Mouse (Mus musculus) lung, postnatal 36 days (tissue): ENCODE data around the gene Fam71e2.
"Not testable (repeated sequence)": the region's sequence is repeated elsewhere in the genome, so short reads cannot be mapped to it uniquely, and the experiment has no call there.

Experiments used
- DNase-seq: peaks from one replicate; pipeline ENCODE4 v3.0.0; 2022; ENCODE audit warnings: mixed read lengths

The Fam71e2 gene

DNA sequence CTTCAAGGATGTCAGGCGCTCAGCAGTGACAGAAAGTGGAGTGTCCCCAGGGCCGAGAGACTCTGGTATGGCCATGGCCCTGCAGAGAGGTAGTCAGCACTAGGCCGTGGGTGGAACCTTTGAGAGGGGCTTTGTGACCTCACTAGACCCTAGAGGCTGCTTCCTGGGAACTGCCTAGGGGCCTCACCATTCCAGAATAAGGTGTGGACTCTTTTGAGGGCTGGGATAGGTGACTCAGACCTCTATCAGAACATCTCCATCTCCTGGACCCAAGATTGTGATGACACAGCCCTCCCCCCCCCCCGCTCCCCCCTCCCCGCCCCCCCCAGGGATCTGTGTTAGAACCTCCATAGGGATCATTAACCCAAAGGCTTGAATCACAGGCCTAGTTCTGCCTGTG, at the start of gene Fam71e2:
Fam71e2 (minus strand) TSS at position 101 of the 400 bp plus-strand sequence.
- DNase-seq, result no peak

DNA sequence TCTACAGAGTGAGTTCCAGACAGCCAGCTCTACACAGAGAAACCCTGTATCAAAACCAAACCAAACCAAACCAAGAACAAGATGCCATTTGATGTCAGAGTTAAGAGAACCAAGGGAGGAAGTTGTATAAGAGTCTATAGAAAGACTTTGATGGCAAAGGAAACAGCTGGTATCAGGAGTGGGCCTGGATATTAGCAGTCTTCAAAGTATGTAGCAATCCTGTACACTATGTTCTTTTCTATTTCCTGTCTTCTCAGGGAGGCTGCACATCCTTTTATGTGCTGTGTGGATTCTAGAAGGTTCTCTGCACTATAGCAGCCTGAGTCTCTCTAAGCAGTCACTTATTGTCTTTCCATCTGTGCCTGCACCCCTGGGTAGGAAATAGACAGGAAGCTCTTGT, 45.5 kb upstream of the Fam71e2 start:
- no peak for DNase-seq

DNA sequence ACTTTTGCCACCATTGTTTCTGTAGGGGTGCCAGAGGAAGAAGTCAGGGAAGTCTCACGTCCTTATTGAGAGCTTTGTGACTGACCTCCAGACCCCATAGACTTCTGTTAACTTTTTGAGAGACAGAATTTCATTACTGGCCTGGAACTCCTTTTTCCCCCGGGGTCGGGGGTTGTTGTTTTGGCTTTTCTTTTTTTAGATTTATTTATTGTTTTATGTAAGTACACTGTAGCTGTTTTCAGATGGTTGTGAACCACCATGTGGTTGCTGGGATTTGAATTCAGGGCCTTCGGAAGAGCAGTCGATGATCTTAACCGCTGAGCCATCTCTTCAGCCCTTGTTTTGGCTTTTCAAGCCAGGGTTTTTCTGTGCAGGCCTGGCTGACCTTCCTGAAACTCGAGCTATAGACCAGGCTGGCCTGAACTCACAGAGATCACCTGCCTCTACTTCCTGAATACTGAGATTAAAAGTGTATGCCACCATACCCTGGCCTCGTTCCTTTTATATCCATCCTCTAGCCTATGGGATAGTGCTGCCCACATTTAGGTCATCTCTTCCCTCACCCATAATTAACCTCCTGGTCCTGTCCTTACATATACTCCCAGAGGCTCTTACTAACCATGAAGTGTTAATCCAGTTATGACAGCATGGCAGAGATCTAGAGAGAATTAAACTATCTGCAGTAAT, 42.1 kb upstream of the Fam71e2 start:
- no peak for DNase-seq

DNA sequence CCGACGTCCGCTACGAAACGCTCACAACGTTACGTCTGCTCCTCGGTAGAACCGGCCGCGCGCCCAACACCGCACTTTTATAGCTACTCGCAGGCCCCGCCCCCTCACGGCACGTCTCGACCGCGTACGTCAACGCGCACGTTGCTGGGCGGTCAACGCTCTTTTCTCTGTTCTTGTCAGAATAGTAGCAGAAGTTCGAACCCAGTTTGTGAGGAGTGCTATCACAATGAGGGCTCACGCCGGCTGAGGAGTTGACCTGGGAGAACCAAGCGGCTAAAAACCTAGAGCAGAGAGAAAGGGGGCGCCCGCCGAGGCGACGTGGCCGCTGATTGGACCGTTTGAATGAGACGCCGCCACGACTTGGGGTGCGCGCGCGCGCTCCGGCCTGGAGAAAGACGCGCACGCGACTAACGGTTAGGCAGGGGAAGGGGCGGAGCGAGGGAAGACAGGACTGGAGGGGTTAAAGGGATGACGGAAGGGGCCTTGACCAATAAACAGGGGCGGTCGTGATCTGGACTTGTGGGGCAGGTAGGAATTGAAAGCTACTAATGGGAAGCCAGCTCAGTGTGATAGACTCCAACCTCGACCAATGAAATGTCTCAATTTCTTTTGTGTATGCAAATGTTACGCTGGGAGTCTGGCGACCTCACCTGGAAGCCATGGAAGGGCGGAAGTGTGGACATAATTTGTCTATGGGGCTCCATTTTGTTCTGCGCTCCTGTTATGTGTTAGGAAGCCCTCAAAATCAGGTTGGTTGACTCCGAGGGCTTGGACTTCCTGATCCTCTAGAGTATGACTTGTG, 41.4 kb upstream of the Fam71e2 start, which contains the start of gene Ube2s:
Ube2s (minus strand) TSS at position 288 of the 802 bp plus-strand sequence.
- peak; percentile 99 for DNase-seq

DNA sequence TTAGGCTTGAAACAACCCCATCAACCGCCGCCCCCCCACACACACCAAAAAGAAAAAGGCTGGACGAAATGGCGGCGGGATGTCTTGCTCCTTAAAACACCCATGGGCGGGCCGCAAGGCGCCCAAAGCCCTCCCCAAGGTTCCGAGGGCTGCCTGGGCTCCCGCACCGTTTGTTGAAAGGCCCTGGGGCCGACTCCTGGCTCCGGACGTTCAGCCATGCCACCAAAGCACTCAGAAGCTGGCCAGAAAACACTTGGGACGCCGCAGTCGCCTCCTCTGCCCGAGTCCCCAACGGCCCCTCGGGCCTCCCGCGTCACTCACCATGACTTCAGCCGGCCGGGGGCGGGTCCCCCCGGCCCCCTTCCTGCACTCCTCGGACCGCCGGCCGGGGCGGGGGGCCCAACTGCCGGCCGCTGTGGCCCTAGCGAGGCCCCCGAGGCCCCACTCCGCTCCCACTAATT, 40.8 kb upstream of the Fam71e2 start:
- peak; percentile 21 for DNase-seq

DNA sequence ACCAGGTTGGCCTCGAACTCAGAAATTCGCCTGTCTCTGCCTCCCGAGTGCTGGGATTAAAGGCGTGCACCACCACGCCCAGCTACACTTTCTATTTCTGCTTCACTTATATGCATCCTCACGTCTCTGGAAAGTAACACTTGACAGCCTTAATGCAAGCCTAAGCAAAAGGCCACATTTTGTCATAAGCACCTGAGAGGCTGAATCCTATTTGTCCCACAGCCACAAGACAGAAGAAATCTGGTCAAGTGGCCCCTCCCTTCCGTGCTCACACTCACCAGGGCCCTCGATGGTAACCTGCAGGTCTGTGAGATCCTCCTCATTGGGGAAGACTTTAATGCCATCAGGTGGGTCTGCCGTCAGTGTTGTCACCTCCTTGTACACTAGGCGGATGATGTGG, 40.0 kb upstream of the Fam71e2 start:
- DNase-seq, result not testable (repeated sequence)

DNA sequence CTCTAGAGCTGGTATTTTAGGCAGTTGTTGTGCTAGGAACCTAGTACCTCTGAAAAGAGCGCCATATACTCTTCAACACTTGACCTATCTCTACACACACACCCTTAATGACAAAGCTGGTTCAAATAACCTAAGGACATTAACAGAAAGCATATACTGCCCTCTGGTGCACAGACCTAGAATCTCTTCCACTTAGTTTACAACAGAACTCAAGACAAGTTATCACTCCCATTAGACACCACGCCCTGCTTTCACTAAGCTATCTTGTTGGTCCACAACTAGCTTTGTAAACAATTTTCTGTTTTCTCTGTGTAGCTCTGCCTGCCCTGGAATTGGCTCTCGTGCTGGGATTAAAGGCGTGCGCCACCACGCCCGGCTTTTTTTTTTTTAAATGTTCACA, 35.6 kb upstream of the Fam71e2 start:
- peak; percentile 84 for DNase-seq

DNA sequence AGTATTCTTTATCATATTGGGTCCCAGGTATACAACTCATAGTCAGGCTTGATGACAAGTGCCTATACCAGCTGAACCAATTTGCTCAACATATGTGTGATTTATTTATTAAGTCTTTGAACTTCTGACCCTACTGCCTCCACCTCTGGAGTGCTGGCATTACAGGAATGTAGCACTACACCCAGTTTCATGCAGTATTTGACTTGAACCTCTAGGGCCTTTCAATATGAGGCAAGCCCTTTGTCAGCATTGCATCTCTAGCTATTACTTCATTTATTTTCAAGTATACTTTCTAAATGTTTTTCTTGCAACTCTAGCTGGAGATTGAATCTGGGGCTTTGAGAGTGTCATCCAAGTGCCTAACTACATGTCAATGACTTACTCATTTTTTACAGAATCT, 31.1 kb upstream of the Fam71e2 start:
- no peak for DNase-seq

DNA sequence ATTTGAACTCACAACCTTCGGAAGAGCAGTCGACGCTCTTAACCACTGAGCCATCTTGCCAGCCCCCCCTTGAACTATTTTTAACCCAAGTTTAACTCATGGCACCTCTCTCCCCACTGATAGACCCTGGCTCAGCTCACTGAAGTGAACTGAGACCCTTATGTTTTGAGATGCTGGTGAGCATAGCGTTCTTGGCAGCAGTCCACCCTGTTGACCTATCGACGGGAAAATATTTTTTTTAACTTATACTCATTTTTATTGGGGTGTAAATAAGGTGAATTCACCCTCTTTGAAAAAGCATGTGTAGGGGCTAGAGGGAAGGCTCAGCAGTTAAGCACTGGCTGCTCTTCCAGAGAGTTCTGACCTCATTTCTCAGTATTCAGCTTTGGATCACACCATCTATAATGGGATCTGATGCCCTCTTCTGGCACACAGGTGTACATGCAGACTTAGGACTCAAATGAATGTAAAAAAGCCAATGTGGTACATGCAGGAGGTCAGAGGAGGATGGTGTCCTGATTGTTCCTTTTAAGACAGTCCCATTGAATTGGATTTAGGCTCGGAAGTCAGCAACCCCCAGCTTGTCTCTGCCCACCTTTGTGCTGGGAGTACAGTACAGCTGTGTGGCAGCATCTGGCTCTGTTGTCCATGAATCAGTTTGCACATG, 24.8 kb upstream of the Fam71e2 start:
- DNase-seq, result peak; percentile 61

DNA sequence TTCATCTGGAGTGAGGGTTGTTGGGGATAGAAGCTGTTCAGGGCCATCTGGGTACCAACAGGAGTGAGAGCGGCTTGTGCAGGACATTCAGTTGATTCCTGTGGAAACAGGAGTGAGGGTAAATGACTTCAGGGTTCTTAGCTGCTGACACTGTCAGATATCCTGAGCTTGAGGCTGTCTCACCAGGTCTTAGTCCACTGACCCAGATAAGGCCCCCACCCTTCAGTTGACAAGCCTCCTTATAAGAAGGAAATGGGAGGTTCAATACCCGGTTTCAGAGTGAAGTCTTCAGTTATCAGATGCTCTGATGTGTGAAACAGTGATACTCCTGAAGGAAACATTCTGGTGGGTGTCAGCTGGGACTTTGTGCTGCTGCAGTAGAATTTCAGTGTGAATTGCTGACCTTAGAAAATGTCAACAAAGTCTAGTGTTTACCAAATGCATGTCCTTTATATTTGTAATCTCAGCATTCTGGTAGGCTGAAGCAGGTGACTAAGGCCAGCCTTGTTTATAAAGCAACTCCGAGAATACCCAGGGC, 23.6 kb upstream of the Fam71e2 start:
- no peak for DNase-seq

DNA sequence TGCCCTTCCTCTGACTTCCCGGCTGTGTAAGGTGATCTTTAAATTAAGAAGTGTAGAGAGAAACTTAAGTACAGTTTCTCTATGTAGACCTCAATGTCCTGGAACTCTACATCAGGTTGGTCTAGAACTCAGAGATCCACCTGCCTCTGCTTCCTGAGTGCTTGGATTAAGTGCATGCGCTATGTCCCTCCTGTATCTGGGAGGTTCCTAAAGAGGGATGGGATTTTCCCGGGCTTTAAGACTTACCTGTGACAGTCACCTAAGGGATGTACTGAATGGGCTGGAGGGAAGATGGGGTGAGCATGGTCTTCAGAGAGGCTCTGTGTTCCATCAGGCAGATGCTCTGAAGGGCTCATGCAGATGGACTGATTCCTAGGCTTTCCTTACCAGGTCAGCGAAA, 22.6 kb upstream of the Fam71e2 start:
- DNase-seq, result no peak

DNA sequence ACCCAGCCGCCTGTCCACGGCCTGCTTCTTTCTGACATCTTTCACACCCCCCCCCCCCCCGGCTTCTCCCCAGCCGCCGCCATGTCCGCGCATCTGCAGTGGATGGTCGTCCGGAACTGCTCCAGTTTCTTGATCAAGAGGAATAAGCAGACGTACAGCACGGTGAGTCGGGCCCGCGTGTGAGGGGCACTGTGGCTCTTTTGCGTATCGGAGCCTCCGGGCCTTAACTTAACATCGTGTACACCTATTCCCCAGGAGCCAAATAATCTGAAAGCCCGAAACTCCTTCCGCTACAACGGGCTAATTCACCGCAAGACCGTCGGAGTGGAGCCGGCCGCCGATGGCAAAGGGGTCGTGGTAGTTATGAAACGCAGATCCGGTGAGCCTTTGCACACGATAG, 22.1 kb upstream of the Fam71e2 start:
- DNase-seq, result not testable (repeated sequence)

DNA sequence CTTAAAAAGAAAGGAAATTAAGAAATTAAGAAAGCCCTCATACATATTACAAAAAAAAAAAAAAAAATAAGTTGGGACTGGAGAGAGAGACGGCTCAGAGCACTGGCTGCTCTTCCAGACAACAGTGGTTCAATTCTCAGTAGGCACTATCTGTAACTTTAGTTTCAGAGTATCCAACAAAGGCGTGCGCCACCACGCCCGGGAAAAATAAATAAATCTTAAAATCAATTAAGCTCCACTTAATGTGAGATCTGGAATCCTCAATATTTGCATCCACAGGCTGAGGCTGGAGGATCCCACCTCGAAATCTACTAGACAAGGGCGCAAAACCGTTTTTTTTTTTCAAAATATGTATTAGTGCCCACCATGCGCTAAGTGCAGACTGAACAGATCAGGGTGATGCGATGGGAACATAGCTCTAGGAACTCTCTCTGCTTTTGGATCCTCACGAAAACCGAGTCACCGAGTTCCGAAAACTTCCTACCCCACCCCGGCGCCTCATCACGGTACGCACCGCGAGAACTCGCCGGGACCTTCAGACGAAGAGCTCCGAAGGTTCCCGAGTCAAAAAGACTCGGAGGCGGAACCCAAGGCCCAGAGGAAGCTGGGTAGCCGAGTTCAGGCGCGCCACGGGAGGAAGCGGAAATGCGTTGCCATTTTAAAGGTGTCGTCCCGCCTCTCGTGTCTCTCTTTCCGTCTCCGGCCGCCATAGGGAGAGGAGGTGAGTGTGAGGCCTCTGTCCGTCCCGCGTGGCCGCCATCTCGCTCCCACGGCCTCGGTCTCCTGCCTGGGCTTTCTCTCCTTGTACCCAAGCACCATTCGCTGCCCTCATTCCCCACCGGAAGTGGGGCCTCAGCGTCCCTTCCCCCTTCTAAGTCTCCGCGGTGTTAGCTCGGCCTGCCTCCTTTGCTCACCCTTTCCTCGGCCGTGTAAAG, 21.4 kb upstream of the Fam71e2 start, which contains the start of gene Rpl28:
Rpl28 (plus strand) TSS at position 597 of the 935 bp plus-strand sequence.
- peak; percentile 97 for DNase-seq

DNA sequence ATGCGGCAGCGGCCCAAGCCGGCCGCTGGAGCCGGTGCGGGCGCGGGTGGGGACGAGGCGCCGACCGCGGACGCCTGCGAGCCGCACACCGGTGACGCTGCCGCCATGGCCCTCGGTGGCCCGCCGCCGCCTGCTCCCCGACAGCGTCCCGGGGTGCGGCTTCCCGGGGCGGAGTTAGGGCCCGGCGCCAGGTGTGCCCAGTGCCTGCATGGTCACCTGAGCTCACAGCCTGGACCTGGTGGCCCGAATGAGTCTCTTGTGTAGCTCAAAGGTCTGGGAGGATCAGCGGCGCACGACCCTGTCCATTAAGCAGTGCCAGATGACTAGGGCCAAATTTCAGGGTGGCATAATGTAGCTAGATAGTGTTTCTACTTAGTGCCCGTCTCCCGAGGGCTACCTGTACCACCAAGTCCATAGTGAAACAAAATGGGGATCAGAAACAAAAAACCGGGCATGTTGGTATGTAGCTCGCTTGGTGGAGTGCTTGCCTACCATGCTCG, 18.4 kb upstream of the Fam71e2 start, which contains the start of gene Tmem238:
Tmem238 (minus strand) TSS at position 221 of the 500 bp plus-strand sequence.
- peak; percentile 84 for DNase-seq

DNA sequence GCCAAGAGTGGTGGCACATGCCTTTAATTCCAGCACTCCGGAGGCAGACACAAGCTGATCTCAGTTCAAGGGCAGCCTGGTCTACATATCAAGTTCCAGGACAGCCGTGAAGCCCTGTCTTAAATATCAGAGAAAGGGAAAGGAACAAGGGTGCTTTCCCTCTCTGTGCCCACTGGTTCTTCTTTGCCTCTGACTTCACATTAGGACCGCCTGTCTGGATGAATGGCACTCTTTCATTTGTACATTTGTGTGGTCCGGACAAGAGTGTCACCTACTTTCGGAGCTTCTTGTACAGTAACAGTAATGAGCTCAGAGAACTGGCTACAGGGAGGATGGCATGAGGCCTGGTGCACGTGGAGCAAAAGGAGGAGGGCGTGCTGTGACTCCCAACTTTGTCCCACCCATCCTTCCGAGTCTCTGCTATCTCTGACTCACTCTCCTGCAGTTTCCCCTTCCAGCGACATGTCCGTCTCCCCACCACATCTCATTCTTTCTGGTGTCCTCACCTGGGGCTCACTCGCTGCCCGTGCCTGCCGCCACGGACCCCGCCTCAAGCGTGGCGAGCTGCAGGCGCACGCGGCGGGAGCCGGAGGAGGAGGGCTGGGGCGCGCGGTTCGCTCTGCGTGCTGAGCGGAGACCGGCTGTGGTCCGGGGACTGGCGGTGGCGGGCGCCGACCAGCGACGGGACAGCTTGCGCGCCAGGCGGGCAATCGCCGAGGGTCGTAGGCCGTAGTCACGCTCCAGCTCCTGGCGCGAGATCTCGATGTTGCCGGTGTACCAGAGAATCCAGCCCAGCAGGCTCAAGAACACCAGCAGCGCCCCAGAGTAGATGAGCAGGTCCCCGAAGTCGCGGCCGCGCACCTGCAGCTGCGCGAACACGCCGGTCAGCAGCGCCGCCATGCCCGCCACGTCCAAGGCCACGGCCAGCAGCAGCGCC, 17.7 kb upstream of the Fam71e2 start:
- DNase-seq, result peak; percentile 59

DNA sequence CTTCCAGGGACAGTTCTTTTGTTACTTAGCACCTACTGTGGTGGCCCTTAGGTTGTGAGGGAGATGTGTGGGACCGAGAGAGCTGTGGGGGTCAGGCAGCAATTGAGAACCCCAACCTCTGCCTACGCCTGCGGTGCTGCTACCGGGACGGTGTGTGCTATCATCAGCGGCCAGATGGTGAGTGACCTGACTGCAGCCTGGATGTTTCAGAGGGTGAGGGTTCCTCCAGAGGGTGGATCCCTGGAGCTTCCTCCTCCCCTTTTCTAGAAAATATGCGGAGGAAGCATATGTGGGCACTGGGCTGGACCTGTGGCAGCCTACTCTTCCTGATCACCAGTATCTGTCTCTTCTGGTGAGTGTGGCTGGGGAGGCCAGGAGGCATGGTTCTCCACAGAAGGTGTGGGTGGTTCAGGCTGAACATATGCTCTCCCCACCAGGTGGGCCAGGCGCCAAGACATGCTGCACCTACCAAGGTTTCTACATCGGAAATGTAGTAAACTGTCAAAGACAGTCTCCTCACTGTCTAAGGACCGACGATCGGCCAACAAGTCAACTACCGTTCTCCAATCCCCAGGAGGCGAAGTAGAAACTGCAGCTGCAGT, 12.7 kb upstream of the Fam71e2 start:
- no peak for DNase-seq

DNA sequence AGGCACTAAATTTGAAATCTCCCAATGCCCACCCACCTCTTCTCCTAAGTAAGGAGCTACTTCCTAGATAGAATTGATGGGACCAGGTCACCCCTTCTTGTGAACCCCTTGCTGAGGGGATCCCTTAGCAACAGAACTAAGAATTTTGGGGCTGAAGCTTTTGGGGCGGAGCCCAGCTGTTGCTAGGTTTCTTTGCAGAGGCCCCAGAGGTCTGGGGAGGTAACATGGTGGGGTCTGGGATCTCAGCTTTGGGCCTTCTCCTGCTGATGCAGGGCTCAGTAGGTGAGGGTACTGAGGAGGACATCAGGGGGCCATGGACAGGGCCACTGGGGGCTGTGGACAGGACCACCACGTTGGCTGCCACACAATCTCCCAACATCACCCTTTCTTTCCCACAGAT, 11.7 kb upstream of the Fam71e2 start, which contains the start of the genes Il11 and Tmem190:
Il11 (minus strand) TSS at position 101 of the 400 bp plus-strand sequence.
Tmem190 (plus strand) TSS at position 179 of the 400 bp plus-strand sequence.
- DNase-seq, result no peak

DNA sequence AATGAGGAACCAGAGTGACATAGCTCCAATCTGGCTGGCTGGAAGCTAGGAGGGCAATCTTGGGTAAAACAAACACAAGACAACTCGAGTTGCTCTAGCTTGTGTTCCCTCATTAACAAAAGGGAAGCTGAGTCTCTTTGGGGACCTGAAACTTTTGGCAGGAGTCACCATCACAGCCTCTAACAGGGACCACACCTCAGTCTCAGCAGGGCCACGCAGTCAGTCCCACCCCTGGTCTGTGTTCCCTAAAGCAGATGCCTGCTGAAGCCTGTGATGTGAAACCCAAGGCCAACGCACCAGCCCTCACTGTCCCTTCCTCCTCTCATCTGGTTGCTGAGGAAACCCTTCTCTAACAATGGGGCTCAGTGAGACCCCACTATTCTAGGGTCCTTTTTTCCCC, 11.0 kb upstream of the Fam71e2 start:
- DNase-seq, result no peak

DNA sequence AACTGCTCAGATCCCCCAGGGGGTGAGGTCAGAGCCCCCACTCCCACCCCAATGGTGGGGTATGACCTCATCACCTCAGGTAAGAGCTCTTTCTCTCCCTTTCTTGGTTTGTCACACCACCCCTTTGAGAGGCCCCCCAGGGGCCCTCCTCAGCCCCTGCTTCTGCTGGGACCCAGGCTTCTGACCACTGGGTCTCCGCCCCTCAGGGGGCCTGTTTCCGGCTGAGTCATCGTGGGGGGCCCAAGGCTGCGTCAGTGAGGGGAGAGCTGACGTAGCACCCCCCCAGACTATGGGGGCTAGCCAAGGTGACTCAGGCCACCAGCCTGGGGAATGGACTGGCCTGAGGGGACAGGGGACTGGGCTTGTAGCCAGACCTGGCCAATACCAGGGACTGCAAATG, 8.8 kb upstream of the Fam71e2 start:
- DNase-seq, result no peak
